Mouse (Mus musculus): ENCODE measurements around the gene Xntrpc. TPM values are rescaled to one million over a fixed set of nuclear protein-coding genes. Genes with fewer than 3 reads are reported as not detected.
"Not testable (repeated sequence)": the region's sequence is repeated elsewhere in the genome, so short reads cannot be mapped to it uniquely, and the experiment has no call there.

Gene Xntrpc
- total RNA-seq (2021) = under 1 TPM; 0.75 to 0.95 TPM
- long read RNA-seq, experiment 1 = 0 reads
- long read RNA-seq, experiment 2 = 0 reads

- peak; percentile 90 for DNase-seq
These were observed at the start of gene Xntrpc, which contains the start of the genes Rnf121 and Xndc1 for GRCm38 (mm10) chr7:102065046-102065891. TSS of gene Xntrpc (plus strand) at chr7:102065713. TSS of gene Rnf121 (minus strand) at chr7:102065469. TSS of gene Xndc1 (plus strand) at chr7:102065511.

GRCm38 (mm10) chr7:102016936-102017335, 48.6 kb upstream of the Xntrpc start:
- DNase-seq = no peak

GRCm38 (mm10) chr7:102017452-102017851, 48.1 kb upstream of the Xntrpc start:
- no peak for DNase-seq

GRCm38 (mm10) chr7:102018034-102018433, 47.5 kb upstream of the Xntrpc start:
- DNase-seq = no peak

GRCm38 (mm10) chr7:102018590-102018989, 46.9 kb upstream of the Xntrpc start, which contains the start of gene Il18bp:
TSS of gene Il18bp (minus strand) at chr7:102018690.
- DNase-seq = no peak

GRCm38 (mm10) chr7:102019362-102019761, 46.2 kb upstream of the Xntrpc start:
- no peak for DNase-seq

GRCm38 (mm10) chr7:102020934-102021333, 44.6 kb upstream of the Xntrpc start:
- DNase-seq = not testable (repeated sequence)

GRCm38 (mm10) chr7:102023821-102024220, 41.7 kb upstream of the Xntrpc start:
- no peak for DNase-seq

- DNase-seq = no peak
These were observed 40.1 kb upstream of the Xntrpc start for GRCm38 (mm10) chr7:102025187-102026119.

GRCm38 (mm10) chr7:102034904-102035303, 30.6 kb upstream of the Xntrpc start:
- no peak for DNase-seq

GRCm38 (mm10) chr7:102035534-102035933, 30.0 kb upstream of the Xntrpc start:
- no peak for DNase-seq

GRCm38 (mm10) chr7:102037318-102037717, 28.2 kb upstream of the Xntrpc start:
- DNase-seq = no peak

GRCm38 (mm10) chr7:102042314-102042713, 23.2 kb upstream of the Xntrpc start:
- DNase-seq = no peak

- not testable (repeated sequence) for DNase-seq
These were observed 17.0 kb upstream of the Xntrpc start for GRCm38 (mm10) chr7:102048524-102048923.

GRCm38 (mm10) chr7:102061353-102061752, 4.2 kb upstream of the Xntrpc start:
- DNase-seq = no peak

- no peak for DNase-seq
These were observed 3.3 kb upstream of the Xntrpc start for GRCm38 (mm10) chr7:102062203-102062602.

GRCm38 (mm10) chr7:102063891-102064290, 1.6 kb upstream of the Xntrpc start:
- DNase-seq = no peak

- DNase-seq = no peak
These were observed 863 bp upstream of the Xntrpc start for GRCm38 (mm10) chr7:102064655-102065045.

- no peak for DNase-seq
These were observed 850 bp downstream of the Xntrpc start for GRCm38 (mm10) chr7:102066363-102066762.

- DNase-seq = no peak
These were observed 11.3 kb downstream of the Xntrpc start for GRCm38 (mm10) chr7:102076714-102077296.

GRCm38 (mm10) chr7:102078517-102078916, 13.0 kb downstream of the Xntrpc start:
- no peak for DNase-seq

GRCm38 (mm10) chr7:102080311-102080710, 14.8 kb downstream of the Xntrpc start:
- no peak for DNase-seq
